Mouse (Mus musculus) embryonic fibroblast, embryonic 13.5 days (primary cell): ENCODE results near the gene Lmx1b. TPM values are rescaled to one million over a fixed set of nuclear protein-coding genes. Genes with fewer than 3 reads are reported as not detected.

Source experiments
- H3K27ac ChIP-seq: 2 replicates; pipeline ENCODE4 v1.5.1; 2012; ENCODE audit warnings: low read length, control low read depth, inconsistent platforms; ENCODE audit not compliant: insufficient read depth
- H3K4me1 ChIP-seq: 2 replicates; pipeline ENCODE4 v1.6.1; 2011; ENCODE audit warnings: low read length; ENCODE audit not compliant: control insufficient read depth, insufficient read depth
- H3K4me3 ChIP-seq: 2 replicates; pipeline ENCODE4 v1.5.1; 2011; ENCODE audit warnings: mild to moderate bottlenecking, control low read depth, low read length; ENCODE audit not compliant: insufficient read depth
- CTCF ChIP-seq: IDR thresholded peaks from 2 replicates; pipeline ENCODE4 v1.5.1; 2011; ENCODE audit warnings: mild to moderate bottlenecking, control low read depth, low read length, moderate library complexity, borderline replicate concordance; ENCODE audit not compliant: insufficient read depth
- POLR2A ChIP-seq: IDR thresholded peaks from 2 replicates; pipeline ENCODE4 v1.6.1; 2011; ENCODE audit warnings: low read depth, mild to moderate bottlenecking, control low read depth, low read length, moderate library complexity
- polyA plus RNA-seq: library from polyadenylated mRNA; stranded (reverse); fragments of >200 nt; gene quantifications from 2 replicates; pipeline ENCODE4 v1.2.4, GENCODE M21; 2011; ENCODE audit warnings: low read depth; ENCODE audit not compliant: missing spikeins, insufficient read length

The Lmx1b gene
- polyA plus RNA-seq, 1 experiment: 2.8 TPM

- Histone ChIP-seq H3K4me3 (no peak overlapping the region), H3K27ac (no peak overlapping the region), H3K4me1 (no peaks in the 10 kb centered on the region)
- TF ChIP-seq CTCF (no peak), POLR2A (no peak)
Observed at GRCm38 (mm10) chr2:33630081-33631021, 10.0 kb downstream of the Lmx1b start.

GRCm38 (mm10) chr2:33629641-33630040 is 10.7 kb downstream of the Lmx1b start:
- Histone ChIP-seq H3K4me3 (no peak overlapping the region), H3K27ac (no peak overlapping the region), H3K4me1 (no peaks in the 10 kb centered on the region)
- TF ChIP-seq POLR2A: no peak
- no peak for TF ChIP-seq CTCF

GRCm38 (mm10) chr2:33628791-33629190 is 11.5 kb downstream of the Lmx1b start:
- Histone ChIP-seq H3K4me1 (no peaks in the 10 kb centered on the region), H3K27ac (no peak overlapping the region), H3K4me3 (no peak overlapping the region)

GRCm38 (mm10) chr2:33627058-33627375 is 13.3 kb downstream of the Lmx1b start:
- no peaks in the 10 kb centered on the region for H3K4me1 ChIP-seq
- no peak overlapping the region for H3K27ac ChIP-seq

More at GRCm38 (mm10) chr2:33628791-33629190, 11.5 kb downstream of the Lmx1b start:
- no peak for TF ChIP-seq CTCF
- TF ChIP-seq POLR2A: no peak

GRCm38 (mm10) chr2:33626262-33627057 is 13.9 kb downstream of the Lmx1b start:
- Histone ChIP-seq H3K27ac (no peak overlapping the region), H3K4me1 (no peaks in the 10 kb centered on the region), H3K4me3 (no peak overlapping the region)
- TF ChIP-seq CTCF (no peak), POLR2A (no peak)

More at GRCm38 (mm10) chr2:33627058-33627375, 13.3 kb downstream of the Lmx1b start:
- no peak for TF ChIP-seq CTCF
- no peak for TF ChIP-seq POLR2A
- H3K4me3 ChIP-seq: no peak overlapping the region

GRCm38 (mm10) chr2:33617670-33618069 is 22.6 kb downstream of the Lmx1b start:
- H3K4me3 ChIP-seq: no peak overlapping the region
- TF ChIP-seq POLR2A: no peak
- no peaks in the 10 kb centered on the region for H3K4me1 ChIP-seq
- no peak overlapping the region for H3K27ac ChIP-seq

- TF ChIP-seq POLR2A: no peak
- Histone ChIP-seq H3K4me3 (no peak overlapping the region), H3K4me1 (no peaks in the 10 kb centered on the region), H3K27ac (no peak overlapping the region)
Observed at GRCm38 (mm10) chr2:33616411-33616843, 23.9 kb downstream of the Lmx1b start.

- Histone ChIP-seq H3K4me3 (no peak overlapping the region), H3K27ac (no peak overlapping the region), H3K4me1 (no peaks in the 10 kb centered on the region)
- TF ChIP-seq POLR2A (no peak), CTCF (no peak)
Observed at GRCm38 (mm10) chr2:33615843-33616344, 24.4 kb downstream of the Lmx1b start.

- Histone ChIP-seq H3K4me3 (no peak overlapping the region), H3K4me1 (no peaks in the 10 kb centered on the region), H3K27ac (no peak overlapping the region)
- TF ChIP-seq POLR2A: no peak
- no peak for TF ChIP-seq CTCF
Observed at GRCm38 (mm10) chr2:33605487-33606256, 34.6 kb downstream of the Lmx1b start.
